Mouse (Mus musculus): ENCODE measurements around the gene B230219D22Rik. TPM values are rescaled to one million over a fixed set of nuclear protein-coding genes. Genes with fewer than 3 reads are reported as not detected.
"Not testable (repeated sequence)": the region's sequence is repeated elsewhere in the genome, so short reads cannot be mapped to it uniquely, and the experiment has no call there.

The B230219D22Rik gene
- 37.2 and 38.5 TPM in 2 replicates for total RNA-seq (2014; fragmentation: Nextera tagmentation)
- total RNA-seq (2017) = 25.8 and 36.3 TPM in 2 replicates

GRCm38 (mm10) chr13:55692535-55693242 is at the start of gene B230219D22Rik:
Gene B230219D22Rik (plus strand): TSS chr13:55693124.
- ATAC-seq (replicated peaks; ENCODE audit: low FRiP score, low TSS enrichment, poor library complexity, severe bottlenecking) = peak; percentile 89

- peak; percentile 64; the same call in 1 of the 2 replicates for ATAC-seq (replicated peaks; ENCODE audit: low FRiP score, low TSS enrichment, poor library complexity, severe bottlenecking)
These were observed 48.4 kb upstream of the B230219D22Rik start for GRCm38 (mm10) chr13:55644525-55644924.

- no peak for ATAC-seq (replicated peaks; ENCODE audit: low FRiP score, low TSS enrichment, poor library complexity, severe bottlenecking)
These were observed 42.8 kb upstream of the B230219D22Rik start for GRCm38 (mm10) chr13:55650098-55650497.

GRCm38 (mm10) chr13:55650980-55651379 is 41.9 kb upstream of the B230219D22Rik start:
- 0 out of 2 replicates have a peak, but pooled peaks have one; percentile 23 for ATAC-seq (replicated peaks; ENCODE audit: low FRiP score, low TSS enrichment, poor library complexity, severe bottlenecking)

- no peak for ATAC-seq (replicated peaks; ENCODE audit: low FRiP score, low TSS enrichment, poor library complexity, severe bottlenecking)
These were observed 24.4 kb upstream of the B230219D22Rik start for GRCm38 (mm10) chr13:55668550-55668949.

GRCm38 (mm10) chr13:55672711-55673110 is 20.2 kb upstream of the B230219D22Rik start:
- no peak for ATAC-seq (replicated peaks; ENCODE audit: low FRiP score, low TSS enrichment, poor library complexity, severe bottlenecking)

GRCm38 (mm10) chr13:55677364-55677763 is 15.6 kb upstream of the B230219D22Rik start:
- no peak for ATAC-seq (replicated peaks; ENCODE audit: low FRiP score, low TSS enrichment, poor library complexity, severe bottlenecking)

GRCm38 (mm10) chr13:55682201-55682600 is 10.7 kb upstream of the B230219D22Rik start:
- no peak for ATAC-seq (replicated peaks; ENCODE audit: low FRiP score, low TSS enrichment, poor library complexity, severe bottlenecking)

- no peak for ATAC-seq (replicated peaks; ENCODE audit: low FRiP score, low TSS enrichment, poor library complexity, severe bottlenecking)
These were observed 9.3 kb upstream of the B230219D22Rik start for GRCm38 (mm10) chr13:55683581-55683980.

- no peak for ATAC-seq (replicated peaks; ENCODE audit: low FRiP score, low TSS enrichment, poor library complexity, severe bottlenecking)
These were observed 6.8 kb upstream of the B230219D22Rik start for GRCm38 (mm10) chr13:55686107-55686633.

GRCm38 (mm10) chr13:55687927-55688602 is 4.9 kb upstream of the B230219D22Rik start:
- no peak for ATAC-seq (replicated peaks; ENCODE audit: low FRiP score, low TSS enrichment, poor library complexity, severe bottlenecking)

- no peak for ATAC-seq (replicated peaks; ENCODE audit: low FRiP score, low TSS enrichment, poor library complexity, severe bottlenecking)
These were observed 358 bp downstream of the B230219D22Rik start for GRCm38 (mm10) chr13:55693243-55693721.

GRCm38 (mm10) chr13:55694110-55694509 is 1.2 kb downstream of the B230219D22Rik start:
- no peak for ATAC-seq (replicated peaks; ENCODE audit: low FRiP score, low TSS enrichment, poor library complexity, severe bottlenecking)

GRCm38 (mm10) chr13:55695989-55696388 is 3.1 kb downstream of the B230219D22Rik start:
- not testable (repeated sequence) for ATAC-seq (replicated peaks; ENCODE audit: low FRiP score, low TSS enrichment, poor library complexity, severe bottlenecking)

- no peak for ATAC-seq (replicated peaks; ENCODE audit: low FRiP score, low TSS enrichment, poor library complexity, severe bottlenecking)
These were observed 11.4 kb downstream of the B230219D22Rik start for GRCm38 (mm10) chr13:55704301-55704700.

- ATAC-seq (replicated peaks; ENCODE audit: low FRiP score, low TSS enrichment, poor library complexity, severe bottlenecking) = no peak
These were observed 19.9 kb downstream of the B230219D22Rik start for GRCm38 (mm10) chr13:55712846-55713245.

- peak; percentile 90 for ATAC-seq (replicated peaks; ENCODE audit: low FRiP score, low TSS enrichment, poor library complexity, severe bottlenecking)
These were observed 21.7 kb downstream of the B230219D22Rik start, which contains the start of gene Txndc15 for GRCm38 (mm10) chr13:55714501-55715166. Gene Txndc15 (plus strand): TSS chr13:55714650.

- 0 out of 2 replicates have a peak, but pooled peaks have one; percentile 4 for ATAC-seq (replicated peaks; ENCODE audit: low FRiP score, low TSS enrichment, poor library complexity, severe bottlenecking)
These were observed 22.2 kb downstream of the B230219D22Rik start for GRCm38 (mm10) chr13:55715167-55715512.

- ATAC-seq (replicated peaks; ENCODE audit: low FRiP score, low TSS enrichment, poor library complexity, severe bottlenecking) = no peak
These were observed 23.1 kb downstream of the B230219D22Rik start for GRCm38 (mm10) chr13:55715908-55716510.

All from megakaryocyte-erythroid progenitor cell, adult 5-6 weeks (primary cell).